Mouse (Mus musculus) layer of hippocampus, postnatal 14 days (tissue): ENCODE measurements around the gene Lsg1. TPM values are rescaled to one million over a fixed set of nuclear protein-coding genes. Genes with fewer than 3 reads are reported as not detected.

Source experiments
- DNase-seq, 2 experiments: peaks; one replicate each; pipeline ENCODE4 v3.0.0; 2021 to 2022; ENCODE audit warnings: low spot score in 2 of 2, mixed read lengths in 1 of 2
- long read RNA-seq, 2 experiments: library from polyadenylated mRNA; stranded (forward); transcript quantifications; one replicate each; pipeline ENCODE4 v2.0.0; 2021
- total RNA-seq, 2 experiments: library from RNA; stranded (reverse); gene quantifications; 2 replicates each; pipeline ENCODE4 v1.2.3; 2021

Gene Lsg1
- total RNA-seq: 10 to 100 TPM; 19.9 to 24.0 TPM
- long read RNA-seq, experiment 1, transcript Lsg1-201 (14 exons, 3,180 nt): major isoform, 17 of 19 reads
- long read RNA-seq, experiment 1, partial matches to known transcripts: 1 of 19 reads
- long read RNA-seq, experiment 1, other reads (novel, unspliced or antisense): 1 of 19 reads
- long read RNA-seq, experiment 2, transcript Lsg1-201 (14 exons, 3,180 nt): major isoform, 20 of 25 reads
- long read RNA-seq, experiment 2, partial matches to known transcripts: 3 of 25 reads
- long read RNA-seq, experiment 2, other reads (novel, unspliced or antisense): 2 of 25 reads

GRCm38 (mm10) chr16:30587494-30588327, at the start of gene Lsg1:
TSS of gene Lsg1 (minus strand) at chr16:30587592.
- DNase-seq: peak; percentile 88 to 94

GRCm38 (mm10) chr16:30633906-30634746, 46.7 kb upstream of the Lsg1 start:
- no peak for DNase-seq

DNA sequence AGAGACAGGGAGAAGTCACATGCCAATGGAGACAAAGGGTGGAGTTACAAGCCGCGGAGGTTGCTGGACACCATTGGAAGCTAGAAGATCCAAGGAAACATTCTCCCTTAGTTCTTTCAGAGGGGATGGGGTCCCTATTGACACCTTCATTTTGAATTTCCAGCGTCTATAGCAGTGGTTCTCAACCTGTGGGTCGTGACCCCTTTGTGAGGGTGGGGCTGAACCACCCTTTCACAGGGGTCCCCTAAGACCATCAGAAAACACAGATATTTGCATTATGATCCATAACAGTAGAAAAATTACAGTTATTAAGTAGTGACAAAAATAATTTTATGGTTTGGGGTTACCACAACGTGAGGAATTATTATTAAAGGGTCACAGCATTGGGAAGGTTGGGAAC, 42.1 kb upstream of the Lsg1 start:
- DNase-seq: no peak

- no peak for DNase-seq
These were observed 41.0 kb upstream of the Lsg1 start for GRCm38 (mm10) chr16:30628401-30628800.

GRCm38 (mm10) chr16:30627586-30628337, 40.4 kb upstream of the Lsg1 start:
- no peak for DNase-seq

DNA sequence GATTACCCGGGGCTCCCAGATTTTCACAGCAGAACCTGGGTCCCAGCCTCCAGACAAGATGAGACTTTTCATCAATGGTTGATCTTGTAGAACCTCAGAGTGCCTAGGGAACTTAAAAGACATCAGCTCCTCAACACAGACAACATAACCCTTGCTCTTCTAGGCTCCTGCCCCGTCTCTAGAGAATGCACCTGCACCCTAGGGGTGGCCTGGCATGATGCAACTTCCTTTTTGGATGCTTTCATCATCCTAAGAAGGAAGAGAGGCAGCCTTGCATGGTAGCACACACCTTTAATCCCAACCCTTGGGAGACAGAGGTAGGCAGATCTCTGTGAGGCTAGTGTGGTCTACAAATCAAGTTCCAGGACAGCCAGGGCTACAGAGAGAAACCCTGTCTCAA, 37.2 kb upstream of the Lsg1 start:
- no peak for DNase-seq

DNA sequence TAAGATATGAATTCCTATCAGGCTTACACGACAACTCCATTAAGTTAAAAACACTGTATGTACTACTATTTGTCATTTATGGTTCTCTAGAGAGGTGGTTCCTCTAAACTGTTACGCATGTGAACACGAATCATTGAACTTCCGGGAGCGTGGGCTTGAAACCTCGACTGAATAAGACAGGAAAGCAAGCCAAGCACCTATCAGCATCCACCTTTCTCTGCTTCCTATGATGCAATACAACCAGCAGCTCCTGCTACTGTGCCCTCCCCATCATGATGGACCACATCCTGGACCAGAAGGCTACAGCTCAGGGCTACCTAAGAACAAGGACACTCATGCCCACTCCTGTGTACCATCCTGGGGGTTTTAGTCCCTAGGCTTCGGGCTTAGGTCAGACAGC, 36.3 kb upstream of the Lsg1 start:
- DNase-seq: no peak

DNA sequence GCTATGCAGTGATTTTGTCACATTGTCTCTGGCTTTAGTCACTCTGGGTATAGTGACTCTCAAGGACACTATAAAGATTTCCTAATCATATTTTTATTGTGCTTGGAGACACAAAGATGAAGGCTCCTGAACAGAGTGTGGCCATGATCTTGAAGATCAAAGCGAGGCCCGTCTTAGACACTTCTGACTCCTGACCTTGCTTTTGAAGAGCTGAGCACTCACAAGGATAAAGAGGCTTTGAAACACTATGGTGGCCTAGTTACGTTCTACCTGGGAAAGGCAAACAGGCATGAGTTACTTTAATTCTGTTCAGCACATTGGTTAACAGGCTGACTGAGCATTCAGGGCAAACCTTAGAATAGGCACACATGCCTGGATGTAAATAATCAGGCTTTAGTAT, 28.9 kb upstream of the Lsg1 start:
- DNase-seq: no peak

- no peak for DNase-seq
These were observed 27.4 kb upstream of the Lsg1 start for GRCm38 (mm10) chr16:30614705-30615317.

DNA sequence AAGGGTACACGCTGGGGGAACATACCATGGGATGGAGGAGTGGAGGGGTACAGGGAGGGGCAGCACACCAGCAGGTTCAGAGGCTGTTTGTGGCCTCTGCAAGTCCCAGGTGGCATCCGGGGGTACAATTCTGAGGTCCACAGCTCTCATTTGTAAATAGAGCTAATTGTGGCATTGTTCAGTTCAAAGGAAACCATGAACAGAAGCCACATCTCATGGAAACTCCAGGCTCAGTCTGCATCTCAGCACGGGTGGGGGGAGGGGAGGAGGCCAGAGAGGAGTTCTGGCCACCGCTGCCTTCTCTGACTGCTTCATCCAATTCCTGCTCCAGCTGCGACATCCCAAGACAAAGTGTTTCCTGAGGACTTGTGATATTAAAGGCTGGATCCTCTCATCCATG, 26.7 kb upstream of the Lsg1 start:
- DNase-seq: no peak

- no peak for DNase-seq
These were observed 25.7 kb upstream of the Lsg1 start for GRCm38 (mm10) chr16:30613122-30613521.

DNA sequence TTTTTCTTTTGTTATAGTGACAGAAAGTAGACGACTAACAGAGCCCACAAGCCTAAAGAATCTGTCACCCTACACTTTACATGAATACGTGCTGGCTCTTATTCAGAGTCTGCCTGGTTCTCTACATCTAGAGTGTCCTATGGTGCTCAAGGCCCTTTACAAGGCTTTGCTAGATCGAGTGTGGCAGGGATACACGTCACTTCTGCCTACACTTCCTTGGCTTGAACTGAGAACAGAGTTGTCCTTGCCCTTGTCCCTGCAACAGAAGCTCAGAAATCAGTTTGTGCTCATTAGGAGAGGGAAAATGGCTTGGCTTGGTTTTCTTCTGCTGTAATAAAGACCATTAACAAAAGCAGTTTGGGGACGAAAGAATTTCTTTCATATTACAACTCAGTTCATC, 23.9 kb upstream of the Lsg1 start:
- DNase-seq: no peak

- no peak for DNase-seq
These were observed 20.5 kb upstream of the Lsg1 start for GRCm38 (mm10) chr16:30607868-30608267.

DNA sequence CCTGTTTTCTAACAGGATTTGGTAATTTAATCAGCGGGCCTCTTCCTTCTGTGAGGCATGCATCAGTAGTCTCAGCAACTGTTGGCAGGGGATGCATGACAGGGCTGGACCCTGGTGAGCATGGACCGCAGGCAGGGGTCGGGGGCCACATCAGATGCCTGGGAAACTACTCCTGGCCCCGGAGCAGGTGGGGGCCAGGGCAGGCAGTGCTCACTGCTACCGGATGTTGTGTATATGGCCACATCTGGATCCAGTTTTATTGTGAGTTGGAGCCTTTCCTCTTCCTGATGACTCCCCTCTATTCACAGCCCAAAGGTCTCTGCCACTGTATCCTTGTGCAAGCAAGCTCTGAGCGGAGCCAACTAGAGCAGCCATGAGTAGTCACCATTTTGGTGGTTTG, 18.1 kb upstream of the Lsg1 start:
- DNase-seq: no peak

DNA sequence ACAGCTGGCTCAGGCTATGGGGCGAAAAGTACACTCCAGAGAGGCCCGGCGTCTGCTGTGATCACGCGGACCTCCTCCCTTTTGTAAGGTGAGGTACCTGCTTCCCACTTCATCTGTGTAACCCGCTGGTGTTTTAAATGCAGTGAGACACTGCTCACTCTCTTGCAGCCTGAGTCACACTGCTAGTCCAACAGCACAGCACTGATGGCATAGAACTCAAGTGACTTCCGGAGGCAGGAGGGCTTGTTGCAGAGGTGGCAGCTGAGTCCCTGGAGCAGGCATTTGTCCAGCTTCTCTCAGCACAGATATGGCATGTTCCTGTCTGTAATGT, 17.4 kb upstream of the Lsg1 start:
- no peak for DNase-seq

- DNase-seq: no peak
These were observed 16.8 kb upstream of the Lsg1 start for GRCm38 (mm10) chr16:30604061-30604806.

DNA sequence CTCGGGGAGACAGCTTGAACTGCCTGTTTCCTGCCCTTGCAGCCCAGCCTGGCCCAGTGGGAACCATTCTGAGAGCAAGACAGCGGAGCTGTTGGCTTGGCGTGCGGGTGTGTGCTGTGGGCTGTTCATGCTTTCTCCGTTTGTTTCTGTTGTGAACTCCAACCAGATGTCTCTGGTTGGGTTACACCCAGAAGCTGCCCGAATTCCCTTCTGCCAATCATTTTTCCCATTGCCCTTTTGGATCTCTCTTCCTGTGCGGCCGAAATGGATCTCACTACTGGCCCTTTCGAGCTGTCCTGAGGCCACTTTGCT, 16.1 kb upstream of the Lsg1 start:
- no peak for DNase-seq

DNA sequence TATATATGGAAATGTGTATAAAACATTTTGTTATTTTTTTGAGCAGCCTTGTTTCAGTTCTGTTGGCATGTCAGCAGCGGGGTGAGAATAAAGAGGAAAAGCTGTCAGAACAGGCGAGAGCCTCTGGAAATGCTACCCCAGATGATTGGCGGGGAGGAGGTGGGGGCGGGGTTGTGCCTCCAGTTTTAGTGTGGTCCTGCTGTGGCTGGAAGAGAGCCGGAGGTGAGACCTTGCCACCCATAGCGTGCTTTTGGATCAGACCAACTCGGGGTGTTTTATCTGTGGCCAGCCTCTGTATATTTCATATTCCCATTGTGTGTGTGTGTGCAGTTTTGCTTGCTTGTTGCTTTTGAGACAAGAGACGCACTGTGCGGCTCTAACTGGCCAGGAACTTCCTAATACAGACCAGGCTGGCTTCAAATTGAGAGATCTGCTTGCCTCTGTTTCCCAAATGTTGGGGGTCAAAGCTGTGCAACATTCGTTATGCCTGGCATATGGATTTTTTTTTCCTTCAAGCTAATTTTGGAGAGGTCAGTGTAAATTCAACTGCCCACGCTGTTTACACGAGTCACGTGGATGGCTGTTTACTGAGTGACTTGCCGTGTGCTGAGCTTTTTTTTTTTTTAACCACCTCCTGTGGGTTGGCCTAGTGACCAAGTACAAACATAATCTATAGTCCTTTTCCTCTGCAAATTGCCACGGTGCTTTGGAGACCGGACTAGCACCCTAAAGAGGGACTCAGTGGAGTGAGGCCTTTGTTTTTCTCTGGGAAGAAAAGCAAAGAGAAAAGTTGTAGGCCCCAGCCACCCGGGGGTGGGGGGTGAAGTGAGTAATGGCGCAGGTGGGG, 15.5 kb upstream of the Lsg1 start:
- no peak for DNase-seq

DNA sequence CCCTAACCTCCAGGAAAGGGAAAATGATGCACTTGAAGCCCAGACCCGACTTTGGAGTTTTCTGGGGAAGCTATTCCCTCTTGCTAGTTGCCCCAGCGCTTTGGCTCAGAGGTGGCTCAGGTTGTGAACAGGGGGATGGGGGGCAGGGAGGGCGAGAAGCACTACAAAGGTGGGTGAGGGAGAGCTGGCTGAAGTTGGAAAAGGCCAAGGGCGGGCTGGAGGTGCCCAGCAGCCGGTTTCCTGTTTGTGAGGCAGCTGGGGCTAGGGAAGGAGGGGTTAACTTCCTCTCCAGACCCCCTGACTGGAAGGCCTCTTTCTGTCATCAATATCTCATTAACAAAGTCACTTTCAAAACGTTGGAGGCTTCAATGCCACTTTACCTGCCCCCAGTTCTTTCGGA, 14.6 kb upstream of the Lsg1 start:
- no peak for DNase-seq
